Mouse (Mus musculus): ENCODE results near the gene Lsamp. TPM values are rescaled to one million over a fixed set of nuclear protein-coding genes. Genes with fewer than 3 reads are reported as not detected.

Lsamp gene
- polyA plus RNA-seq, 1 experiment = not detected

GRCm38 (mm10) chr16:41827605-41827948 is 1843.4 kb downstream of the Lsamp start:
- no peaks in the 10 kb centered on the region for H3K36me3 ChIP-seq (ENCODE audit: control insufficient read depth, insufficient read depth, low read length, poor library complexity, severe bottlenecking)
- no peak overlapping the region for H3K27ac ChIP-seq (ENCODE audit: insufficient read depth, low read length)
- H3K9ac ChIP-seq (ENCODE audit: low read depth, poor library complexity, severe bottlenecking) = no peak overlapping the region
- no peaks in the 10 kb centered on the region for H3K9me3 ChIP-seq (replicated peaks; ENCODE audit: control insufficient read depth, insufficient read depth, low read length, poor library complexity, severe bottlenecking)
- H3K4me1 ChIP-seq (ENCODE audit: control insufficient read depth, insufficient read depth, low read length) = no peaks in the 10 kb centered on the region
- no peak for TF ChIP-seq CTCF (IDR thresholded peaks at IDR 0.05; ENCODE audit: low read depth, low read length)
- no peak for TF ChIP-seq EP300 (IDR thresholded peaks at IDR 0.05; ENCODE audit: insufficient read depth, low read depth, low read length)
- no peak for TF ChIP-seq POLR2A (IDR thresholded peaks at IDR 0.05; ENCODE audit: insufficient read depth, low read length)
- no peaks in the 10 kb centered on the region for H3K27me3 ChIP-seq (ENCODE audit: control insufficient read depth, insufficient read depth, low read length, poor library complexity, severe bottlenecking)
- no peak overlapping the region for H3K4me3 ChIP-seq (ENCODE audit: low read depth, low read length)

- no peak for TF ChIP-seq EP300 (IDR thresholded peaks at IDR 0.05; ENCODE audit: insufficient read depth, low read depth, low read length)
- TF ChIP-seq CTCF (IDR thresholded peaks at IDR 0.05; ENCODE audit: low read depth, low read length) = no peak
- no peak for TF ChIP-seq POLR2A (IDR thresholded peaks at IDR 0.05; ENCODE audit: insufficient read depth, low read length)
Observed at GRCm38 (mm10) chr16:41834637-41835036, 1850.5 kb downstream of the Lsamp start.

GRCm38 (mm10) chr16:41835745-41836144 is 1851.6 kb downstream of the Lsamp start:
- Histone ChIP-seq H3K27ac (ENCODE audit: insufficient read depth, low read length) (no peak overlapping the region), H3K4me3 (ENCODE audit: low read depth, low read length) (no peak overlapping the region), H3K9me3 (replicated peaks; ENCODE audit: control insufficient read depth, insufficient read depth, low read length, poor library complexity, severe bottlenecking) (no peaks in the 10 kb centered on the region), H3K4me1 (ENCODE audit: control insufficient read depth, insufficient read depth, low read length) (no peaks in the 10 kb centered on the region), H3K9ac (ENCODE audit: low read depth, poor library complexity, severe bottlenecking) (no peak overlapping the region), H3K36me3 (ENCODE audit: control insufficient read depth, insufficient read depth, low read length, poor library complexity, severe bottlenecking) (no peaks in the 10 kb centered on the region), H3K27me3 (ENCODE audit: control insufficient read depth, insufficient read depth, low read length, poor library complexity, severe bottlenecking) (no peaks in the 10 kb centered on the region)
- TF ChIP-seq POLR2A (IDR thresholded peaks at IDR 0.05; ENCODE audit: insufficient read depth, low read length) = no peak
- TF ChIP-seq EP300 (IDR thresholded peaks at IDR 0.05; ENCODE audit: insufficient read depth, low read depth, low read length) = no peak
- no peak for TF ChIP-seq CTCF (IDR thresholded peaks at IDR 0.05; ENCODE audit: low read depth, low read length)

More at GRCm38 (mm10) chr16:41834637-41835036, 1850.5 kb downstream of the Lsamp start:
- no peak overlapping the region for H3K9ac ChIP-seq (ENCODE audit: low read depth, poor library complexity, severe bottlenecking)
- no peaks in the 10 kb centered on the region for H3K27me3 ChIP-seq (ENCODE audit: control insufficient read depth, insufficient read depth, low read length, poor library complexity, severe bottlenecking)
- no peak overlapping the region for H3K27ac ChIP-seq (ENCODE audit: insufficient read depth, low read length)
- no peaks in the 10 kb centered on the region for H3K9me3 ChIP-seq (replicated peaks; ENCODE audit: control insufficient read depth, insufficient read depth, low read length, poor library complexity, severe bottlenecking)
- H3K36me3 ChIP-seq (ENCODE audit: control insufficient read depth, insufficient read depth, low read length, poor library complexity, severe bottlenecking) = no peaks in the 10 kb centered on the region
- H3K4me1 ChIP-seq (ENCODE audit: control insufficient read depth, insufficient read depth, low read length) = no peaks in the 10 kb centered on the region
- no peak overlapping the region for H3K4me3 ChIP-seq (ENCODE audit: low read depth, low read length)

- Histone ChIP-seq H3K27ac (ENCODE audit: insufficient read depth, low read length) (no peak overlapping the region), H3K36me3 (ENCODE audit: control insufficient read depth, insufficient read depth, low read length, poor library complexity, severe bottlenecking) (no peaks in the 10 kb centered on the region), H3K4me1 (ENCODE audit: control insufficient read depth, insufficient read depth, low read length) (no peaks in the 10 kb centered on the region), H3K4me3 (ENCODE audit: low read depth, low read length) (no peak overlapping the region), H3K27me3 (ENCODE audit: control insufficient read depth, insufficient read depth, low read length, poor library complexity, severe bottlenecking) (no peaks in the 10 kb centered on the region), H3K9me3 (replicated peaks; ENCODE audit: control insufficient read depth, insufficient read depth, low read length, poor library complexity, severe bottlenecking) (no peaks in the 10 kb centered on the region), H3K9ac (ENCODE audit: low read depth, poor library complexity, severe bottlenecking) (no peak overlapping the region)
- TF ChIP-seq EP300 (IDR thresholded peaks at IDR 0.05; ENCODE audit: insufficient read depth, low read depth, low read length) (no peak), POLR2A (IDR thresholded peaks at IDR 0.05; ENCODE audit: insufficient read depth, low read length) (no peak), CTCF (IDR thresholded peaks at IDR 0.05; ENCODE audit: low read depth, low read length) (no peak)
Observed at GRCm38 (mm10) chr16:41839751-41840404, 1855.7 kb downstream of the Lsamp start.

GRCm38 (mm10) chr16:41846903-41847302 is 1862.7 kb downstream of the Lsamp start:
- no peaks in the 10 kb centered on the region for H3K36me3 ChIP-seq (ENCODE audit: control insufficient read depth, insufficient read depth, low read length, poor library complexity, severe bottlenecking)
- H3K9me3 ChIP-seq (replicated peaks; ENCODE audit: control insufficient read depth, insufficient read depth, low read length, poor library complexity, severe bottlenecking) = no peaks in the 10 kb centered on the region
- no peaks in the 10 kb centered on the region for H3K4me1 ChIP-seq (ENCODE audit: control insufficient read depth, insufficient read depth, low read length)
- no peak overlapping the region for H3K9ac ChIP-seq (ENCODE audit: low read depth, poor library complexity, severe bottlenecking)
- no peak overlapping the region for H3K4me3 ChIP-seq (ENCODE audit: low read depth, low read length)
- H3K27me3 ChIP-seq (ENCODE audit: control insufficient read depth, insufficient read depth, low read length, poor library complexity, severe bottlenecking) = no peaks in the 10 kb centered on the region
- TF ChIP-seq POLR2A (IDR thresholded peaks at IDR 0.05; ENCODE audit: insufficient read depth, low read length) = no peak
- no peak for TF ChIP-seq EP300 (IDR thresholded peaks at IDR 0.05; ENCODE audit: insufficient read depth, low read depth, low read length)
- TF ChIP-seq CTCF (IDR thresholded peaks at IDR 0.05; ENCODE audit: low read depth, low read length) = no peak
- no peak overlapping the region for H3K27ac ChIP-seq (ENCODE audit: insufficient read depth, low read length)

GRCm38 (mm10) chr16:41871917-41872593 is 1887.9 kb downstream of the Lsamp start:
- no peaks in the 10 kb centered on the region for H3K4me1 ChIP-seq (ENCODE audit: control insufficient read depth, insufficient read depth, low read length)
- no peak for TF ChIP-seq POLR2A (IDR thresholded peaks at IDR 0.05; ENCODE audit: insufficient read depth, low read length)
- TF ChIP-seq EP300 (IDR thresholded peaks at IDR 0.05; ENCODE audit: insufficient read depth, low read depth, low read length) = no peak
- no peak for TF ChIP-seq CTCF (IDR thresholded peaks at IDR 0.05; ENCODE audit: low read depth, low read length)
- H3K27me3 ChIP-seq (ENCODE audit: control insufficient read depth, insufficient read depth, low read length, poor library complexity, severe bottlenecking) = no peaks in the 10 kb centered on the region
- no peaks in the 10 kb centered on the region for H3K9me3 ChIP-seq (replicated peaks; ENCODE audit: control insufficient read depth, insufficient read depth, low read length, poor library complexity, severe bottlenecking)
- H3K36me3 ChIP-seq (ENCODE audit: control insufficient read depth, insufficient read depth, low read length, poor library complexity, severe bottlenecking) = no peaks in the 10 kb centered on the region
- no peak overlapping the region for H3K4me3 ChIP-seq (ENCODE audit: low read depth, low read length)
- no peak overlapping the region for H3K27ac ChIP-seq (ENCODE audit: insufficient read depth, low read length)
- no peak overlapping the region for H3K9ac ChIP-seq (ENCODE audit: low read depth, poor library complexity, severe bottlenecking)
